Mouse (Mus musculus): ENCODE measurements around the gene Elmo1. TPM values are rescaled to one million over a fixed set of nuclear protein-coding genes. Genes with fewer than 3 reads are reported as not detected.

The Elmo1 gene
- polyA plus RNA-seq, 1 experiment from 2014 or later: 9.1 TPM

DNA sequence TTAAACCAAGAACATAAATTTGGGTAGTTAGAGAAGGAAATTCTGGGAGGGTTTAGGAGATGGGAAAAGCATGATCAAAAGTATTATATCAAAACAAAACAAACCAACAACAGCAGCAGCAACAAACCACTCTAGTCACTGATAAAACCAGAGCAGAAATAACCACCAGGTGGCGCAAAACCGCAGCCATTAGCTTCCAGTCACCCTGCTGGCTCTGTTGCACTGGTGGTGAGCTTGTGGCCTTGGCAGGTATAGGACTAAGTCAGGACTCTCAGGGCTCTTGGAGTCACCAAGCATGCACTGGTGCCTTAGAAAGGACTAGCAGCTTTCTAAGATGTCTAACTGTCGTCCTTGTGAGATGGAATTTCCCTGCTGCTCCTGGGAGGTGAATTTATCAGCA, 207.4 kb downstream of the Elmo1 start:
- no peaks in the 10 kb centered on the region for H3K27me3 ChIP-seq (ENCODE audit: low read depth, poor library complexity, severe bottlenecking)
- H3K9me3 ChIP-seq (replicated peaks): no peaks in the 10 kb centered on the region
- no peaks in the 10 kb centered on the region for H3K36me3 ChIP-seq
- DNase-seq (ENCODE audit: low spot score): peak; percentile 76
- WGBS: 9% methylated on average over 3 of the region's 3 CpGs
- H3K4me3 ChIP-seq: no peak overlapping the region
- H3K27ac ChIP-seq: no peak overlapping the region
- H3K4me1 ChIP-seq: no peaks in the 10 kb centered on the region

- Histone ChIP-seq H3K9me3 (replicated peaks) (no peaks in the 10 kb centered on the region), H3K27me3 (ENCODE audit: low read depth, poor library complexity, severe bottlenecking) (no peaks in the 10 kb centered on the region), H3K4me3 (no peak overlapping the region), H3K36me3 (no peaks in the 10 kb centered on the region), H3K4me1 (no peaks in the 10 kb centered on the region), H3K27ac (no peak overlapping the region)
- WGBS: 79% methylated on average over 3 of the region's 3 CpGs
- no peak for DNase-seq (ENCODE audit: low spot score)
Measured at GRCm38 (mm10) chr13:20299424-20299823, 209.0 kb downstream of the Elmo1 start.

DNA sequence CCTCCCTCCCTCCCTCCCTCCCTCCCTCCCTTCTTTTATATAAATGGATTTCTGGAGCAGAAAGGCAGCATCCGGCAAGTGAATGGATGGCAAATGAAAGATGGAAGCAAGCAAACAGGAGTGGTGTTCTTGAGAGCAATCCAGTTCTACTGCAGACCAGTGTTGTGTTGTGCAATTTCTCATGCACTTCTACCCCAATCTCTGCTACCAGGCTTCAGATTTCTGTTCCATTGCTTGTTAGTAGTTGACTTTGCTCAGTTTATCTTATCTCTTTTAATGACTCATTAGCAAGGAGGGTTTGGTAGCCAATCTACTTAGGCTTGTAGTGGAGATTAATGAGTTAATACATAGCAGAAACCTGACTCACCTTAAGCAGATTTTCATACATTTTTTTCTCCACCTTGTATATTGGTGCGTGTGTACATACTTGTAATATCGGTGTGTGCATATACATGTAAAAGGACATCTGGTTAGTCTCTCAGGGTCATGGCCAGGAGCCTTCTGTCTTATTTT, 209.7 kb downstream of the Elmo1 start:
- Histone ChIP-seq H3K9me3 (replicated peaks) (no peaks in the 10 kb centered on the region), H3K4me3 (no peak overlapping the region), H3K4me1 (no peaks in the 10 kb centered on the region), H3K27ac (no peak overlapping the region), H3K36me3 (no peaks in the 10 kb centered on the region), H3K27me3 (ENCODE audit: low read depth, poor library complexity, severe bottlenecking) (no peaks in the 10 kb centered on the region)
- 97% methylated on average over 3 of the region's 3 CpGs for WGBS
- DNase-seq (ENCODE audit: low spot score): no peak

GRCm38 (mm10) chr13:20300626-20301025, 210.2 kb downstream of the Elmo1 start:
- no peak overlapping the region for H3K4me3 ChIP-seq
- 88% methylated on average over 3 of the region's 3 CpGs for WGBS

GRCm38 (mm10) chr13:20301760-20302159, 211.4 kb downstream of the Elmo1 start:
- 96% methylated on average over 7 of the region's 7 CpGs for WGBS
- Histone ChIP-seq H3K27me3 (ENCODE audit: low read depth, poor library complexity, severe bottlenecking) (no peaks in the 10 kb centered on the region), H3K9me3 (replicated peaks) (no peaks in the 10 kb centered on the region), H3K36me3 (no peaks in the 10 kb centered on the region), H3K4me3 (no peak overlapping the region), H3K4me1 (no peaks in the 10 kb centered on the region), H3K27ac (no peak overlapping the region)
- DNase-seq (ENCODE audit: low spot score): no peak

More at GRCm38 (mm10) chr13:20300626-20301025, 210.2 kb downstream of the Elmo1 start:
- no peaks in the 10 kb centered on the region for H3K36me3 ChIP-seq
- H3K27me3 ChIP-seq (ENCODE audit: low read depth, poor library complexity, severe bottlenecking): no peaks in the 10 kb centered on the region
- no peak for DNase-seq (ENCODE audit: low spot score)
- H3K9me3 ChIP-seq (replicated peaks): no peaks in the 10 kb centered on the region
- no peaks in the 10 kb centered on the region for H3K4me1 ChIP-seq
- H3K27ac ChIP-seq: no peak overlapping the region

GRCm38 (mm10) chr13:20305621-20306020, 215.2 kb downstream of the Elmo1 start:
- Histone ChIP-seq H3K4me3 (no peak overlapping the region), H3K27ac (no peak overlapping the region), H3K4me1 (no peaks in the 10 kb centered on the region), H3K36me3 (no peaks in the 10 kb centered on the region), H3K9me3 (replicated peaks) (no peaks in the 10 kb centered on the region), H3K27me3 (ENCODE audit: low read depth, poor library complexity, severe bottlenecking) (no peaks in the 10 kb centered on the region)
- no peak for DNase-seq (ENCODE audit: low spot score)
- 85% methylated on average over 4 of the region's 4 CpGs for WGBS

GRCm38 (mm10) chr13:20306180-20307177, 216.1 kb downstream of the Elmo1 start:
- DNase-seq (ENCODE audit: low spot score): no peak
- 76% methylated on average over 5 of the region's 5 CpGs for WGBS
- no peaks in the 10 kb centered on the region for H3K9me3 ChIP-seq (replicated peaks)
- H3K27ac ChIP-seq: no peak overlapping the region
- H3K36me3 ChIP-seq: no peaks in the 10 kb centered on the region
- no peak overlapping the region for H3K4me3 ChIP-seq
- H3K4me1 ChIP-seq: no peaks in the 10 kb centered on the region
- H3K27me3 ChIP-seq (ENCODE audit: low read depth, poor library complexity, severe bottlenecking): no peaks in the 10 kb centered on the region

DNA sequence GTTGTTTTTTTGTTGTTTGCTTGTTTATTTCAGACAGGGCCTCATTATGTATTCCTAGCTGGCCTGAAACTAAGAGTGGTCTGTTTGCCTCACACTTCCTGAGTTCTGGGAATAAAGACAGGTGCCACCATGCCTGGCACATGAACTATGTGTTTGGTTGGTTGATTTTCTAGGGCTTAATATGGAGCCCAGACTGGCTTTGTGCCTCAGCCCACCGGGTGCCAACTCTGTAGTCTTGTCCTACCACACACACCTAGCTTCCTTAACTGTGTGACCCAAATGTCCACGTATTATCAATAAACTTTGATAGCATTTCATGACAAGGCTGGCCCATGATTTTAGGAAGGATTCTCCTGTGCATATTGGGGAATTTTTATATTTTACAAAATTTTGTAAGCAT, 217.0 kb downstream of the Elmo1 start:
- WGBS: 85% methylated on average over 2 of the region's 2 CpGs
- DNase-seq (ENCODE audit: low spot score): no peak
- no peak overlapping the region for H3K27ac ChIP-seq
- no peaks in the 10 kb centered on the region for H3K36me3 ChIP-seq
- no peaks in the 10 kb centered on the region for H3K4me1 ChIP-seq
- H3K4me3 ChIP-seq: no peak overlapping the region
- no peaks in the 10 kb centered on the region for H3K27me3 ChIP-seq (ENCODE audit: low read depth, poor library complexity, severe bottlenecking)
- H3K9me3 ChIP-seq (replicated peaks): no peaks in the 10 kb centered on the region

- H3K4me3 ChIP-seq: no peak overlapping the region
- H3K4me1 ChIP-seq: no peaks in the 10 kb centered on the region
- no peaks in the 10 kb centered on the region for H3K36me3 ChIP-seq
- 26% methylated on average over 3 of the region's 3 CpGs for WGBS
- no peaks in the 10 kb centered on the region for H3K9me3 ChIP-seq (replicated peaks)
- no peak overlapping the region for H3K27ac ChIP-seq
- no peaks in the 10 kb centered on the region for H3K27me3 ChIP-seq (ENCODE audit: low read depth, poor library complexity, severe bottlenecking)
- DNase-seq (ENCODE audit: low spot score): peak; percentile 82
Measured at GRCm38 (mm10) chr13:20311612-20312011, 221.2 kb downstream of the Elmo1 start.

- no peak for DNase-seq (ENCODE audit: low spot score)
- H3K9me3 ChIP-seq (replicated peaks): no peaks in the 10 kb centered on the region
- H3K4me1 ChIP-seq: no peaks in the 10 kb centered on the region
- no peaks in the 10 kb centered on the region for H3K27me3 ChIP-seq (ENCODE audit: low read depth, poor library complexity, severe bottlenecking)
- no peak overlapping the region for H3K4me3 ChIP-seq
- H3K27ac ChIP-seq: no peak overlapping the region
- H3K36me3 ChIP-seq: no peaks in the 10 kb centered on the region
- 92% methylated on average over 6 of the region's 6 CpGs for WGBS
Measured at GRCm38 (mm10) chr13:20313345-20313744, 222.9 kb downstream of the Elmo1 start.

DNA sequence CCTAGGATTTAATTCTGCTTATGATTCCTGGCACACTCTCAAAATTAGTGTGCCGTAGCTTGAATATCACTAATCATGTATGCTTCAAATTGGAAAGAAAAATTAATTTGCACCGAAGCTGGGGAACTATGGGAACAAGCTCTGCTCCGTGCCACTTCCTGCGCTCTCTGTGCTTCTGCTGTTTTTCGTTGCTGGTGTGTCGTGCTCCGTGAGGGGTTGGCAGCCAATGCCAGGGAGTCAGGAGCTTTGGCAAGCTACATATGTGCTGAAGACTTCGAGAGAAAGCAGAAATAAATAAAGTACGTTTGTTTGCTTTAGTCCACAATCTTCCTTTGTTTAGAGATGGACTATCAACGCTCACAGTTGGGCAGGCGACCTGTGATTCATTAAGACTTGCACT, 225.7 kb downstream of the Elmo1 start:
- H3K36me3 ChIP-seq: no peaks in the 10 kb centered on the region
- WGBS: 91% methylated on average over 11 of the region's 11 CpGs
- no peaks in the 10 kb centered on the region for H3K4me1 ChIP-seq
- H3K9me3 ChIP-seq (replicated peaks): no peaks in the 10 kb centered on the region
- DNase-seq (ENCODE audit: low spot score): no peak
- no peaks in the 10 kb centered on the region for H3K27me3 ChIP-seq (ENCODE audit: low read depth, poor library complexity, severe bottlenecking)
- H3K27ac ChIP-seq: no peak overlapping the region
- H3K4me3 ChIP-seq: no peak overlapping the region

DNA sequence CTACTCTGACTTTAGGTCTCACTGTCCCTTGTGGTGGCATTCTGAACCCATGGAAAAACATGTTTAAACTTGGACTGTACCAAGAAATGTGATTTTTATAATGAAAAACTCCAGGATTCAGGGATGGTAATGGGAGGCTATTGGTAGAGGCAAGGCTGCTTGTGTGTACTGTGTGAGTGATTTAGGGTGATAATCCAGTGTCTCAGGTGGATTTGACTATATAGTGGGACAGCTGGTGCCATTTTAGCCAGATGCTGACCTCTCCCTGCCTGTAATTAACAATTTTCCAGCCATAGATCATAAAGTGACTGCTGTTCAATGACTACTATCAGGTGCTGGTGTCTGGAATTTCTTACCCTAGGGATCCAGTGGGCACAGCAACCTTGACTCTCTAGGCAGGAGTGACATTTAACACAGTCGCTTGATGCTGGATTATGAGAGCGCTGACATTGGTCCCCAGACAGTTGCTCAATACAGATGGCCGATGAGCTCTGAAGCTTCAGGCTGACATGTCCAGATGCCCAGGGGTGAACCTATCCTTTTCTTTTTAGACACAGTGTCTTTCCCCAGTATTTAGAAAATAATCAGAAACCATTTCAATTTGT, 228.3 kb downstream of the Elmo1 start:
- WGBS: 87% methylated on average over 3 of the region's 3 CpGs
- H3K27ac ChIP-seq: no peak overlapping the region
- H3K27me3 ChIP-seq (ENCODE audit: low read depth, poor library complexity, severe bottlenecking): no peaks in the 10 kb centered on the region
- no peaks in the 10 kb centered on the region for H3K36me3 ChIP-seq
- H3K4me1 ChIP-seq: no peaks in the 10 kb centered on the region
- H3K9me3 ChIP-seq (replicated peaks): no peaks in the 10 kb centered on the region
- H3K4me3 ChIP-seq: no peak overlapping the region
- DNase-seq (ENCODE audit: low spot score): no peak

DNA sequence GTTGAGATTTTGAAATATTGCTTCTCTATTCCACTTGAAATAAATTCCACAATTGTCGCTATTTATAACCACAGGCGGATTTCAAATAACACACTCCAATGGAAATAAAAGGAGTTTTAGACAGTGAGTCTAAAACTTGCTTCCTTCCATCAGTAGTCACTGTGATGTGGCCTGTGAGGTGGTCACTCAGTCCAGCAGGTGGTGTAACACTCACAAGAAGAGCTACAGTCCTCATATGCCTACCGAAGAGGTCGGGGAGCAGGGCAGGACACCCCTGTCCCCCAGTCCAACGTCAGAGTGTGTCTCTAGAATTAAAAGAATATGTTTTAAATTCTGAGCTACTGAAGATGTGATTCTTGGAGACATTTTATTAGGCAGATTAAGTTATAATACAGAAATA, 229.8 kb downstream of the Elmo1 start:
- no peaks in the 10 kb centered on the region for H3K9me3 ChIP-seq (replicated peaks)

More for the DNA sequence above, 229.8 kb downstream of the Elmo1 start:
- WGBS: 89% methylated on average over 5 of the region's 5 CpGs
- Histone ChIP-seq H3K27me3 (ENCODE audit: low read depth, poor library complexity, severe bottlenecking) (no peaks in the 10 kb centered on the region), H3K36me3 (no peaks in the 10 kb centered on the region), H3K4me3 (no peak overlapping the region), H3K27ac (no peak overlapping the region), H3K4me1 (no peaks in the 10 kb centered on the region)
- DNase-seq (ENCODE audit: low spot score): no peak
